Mouse (Mus musculus): ENCODE data around the gene 1600014C23Rik.

Gene 1600014C23Rik

GRCm38 (mm10) chr17:45752678-45753077 is 19.0 kb upstream of the 1600014C23Rik start:
- DNase-seq (ENCODE audit: low read depth in 1 of 2, low spot score in 2 of 2), result peak; percentile 83 to 87

DNA sequence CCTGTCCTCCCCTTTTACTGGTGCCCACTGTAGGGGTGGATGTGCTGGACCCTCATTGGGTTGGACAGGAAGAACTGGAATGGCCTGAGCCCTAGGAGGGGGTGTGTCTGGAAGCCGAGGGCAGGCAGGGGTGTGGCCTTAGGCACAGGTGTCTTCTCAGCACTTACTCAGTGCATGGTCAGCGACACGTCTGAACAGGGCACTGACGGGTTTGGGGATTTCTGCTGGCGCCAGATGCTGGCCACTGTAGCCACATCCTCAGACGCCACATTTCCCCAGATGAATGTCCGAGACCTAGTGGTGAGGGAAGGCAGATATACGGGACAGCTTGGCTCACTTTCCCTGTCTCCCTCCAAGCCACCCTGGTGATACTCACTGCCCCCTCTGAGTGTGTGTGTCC is 18.4 kb upstream of the 1600014C23Rik start:
- peak in 1 of 2 experiments; percentile 26 for DNase-seq (ENCODE audit: low read depth in 1 of 2, low spot score in 2 of 2)

GRCm38 (mm10) chr17:45751359-45751758 is 17.7 kb upstream of the 1600014C23Rik start:
- no peak for DNase-seq (ENCODE audit: low read depth in 1 of 2, low spot score in 2 of 2)

DNA sequence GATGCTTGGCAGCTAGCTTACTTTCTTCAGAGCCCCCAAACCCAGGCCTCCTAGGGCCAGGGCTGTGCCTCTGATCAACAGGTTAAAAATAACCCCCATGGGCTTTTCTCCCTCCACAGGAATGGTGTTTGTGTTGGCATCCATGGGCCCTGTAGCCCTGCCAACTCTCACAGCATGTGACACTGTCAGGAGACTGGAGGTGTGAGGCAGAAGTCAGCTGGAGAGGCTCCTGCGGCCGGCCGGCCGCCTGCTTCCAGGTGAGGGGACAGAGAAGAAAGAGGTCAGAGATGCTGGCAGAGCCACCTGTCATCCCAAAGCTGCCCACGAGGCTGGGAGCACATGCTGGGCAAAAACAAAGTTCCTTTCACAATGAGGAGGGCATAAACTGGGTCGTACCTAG is 15.5 kb upstream of the 1600014C23Rik start:
- no peak for DNase-seq (ENCODE audit: low read depth in 1 of 2, low spot score in 2 of 2)

- peak in 1 of 2 experiments; percentile 44 for DNase-seq (ENCODE audit: low read depth in 1 of 2, low spot score in 2 of 2)
Observed at GRCm38 (mm10) chr17:45747858-45748785, 14.5 kb upstream of the 1600014C23Rik start.

DNA sequence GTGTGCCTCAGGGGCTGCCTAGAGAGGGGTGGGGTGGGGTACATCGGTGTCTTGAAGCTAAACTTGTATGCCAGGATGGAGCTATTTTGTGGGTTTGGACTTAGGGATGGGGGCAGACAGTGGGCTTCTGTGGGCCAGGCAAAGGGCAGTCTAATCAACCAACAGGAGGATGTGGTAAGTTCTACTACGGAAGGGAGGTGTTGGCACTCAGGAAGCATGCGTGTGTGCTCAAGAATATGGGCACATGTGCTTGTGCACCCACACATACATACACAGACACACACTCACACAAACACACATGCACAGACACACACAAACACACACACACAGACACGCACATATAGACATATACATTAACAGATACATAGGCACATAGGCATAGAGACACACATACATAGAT is 13.6 kb upstream of the 1600014C23Rik start:
- no peak for DNase-seq (ENCODE audit: low read depth in 1 of 2, low spot score in 2 of 2)

- peak in 1 of 2 experiments; percentile 64 for DNase-seq (ENCODE audit: low read depth in 1 of 2, low spot score in 2 of 2)
Observed at GRCm38 (mm10) chr17:45746755-45747154, 13.1 kb upstream of the 1600014C23Rik start.

DNA sequence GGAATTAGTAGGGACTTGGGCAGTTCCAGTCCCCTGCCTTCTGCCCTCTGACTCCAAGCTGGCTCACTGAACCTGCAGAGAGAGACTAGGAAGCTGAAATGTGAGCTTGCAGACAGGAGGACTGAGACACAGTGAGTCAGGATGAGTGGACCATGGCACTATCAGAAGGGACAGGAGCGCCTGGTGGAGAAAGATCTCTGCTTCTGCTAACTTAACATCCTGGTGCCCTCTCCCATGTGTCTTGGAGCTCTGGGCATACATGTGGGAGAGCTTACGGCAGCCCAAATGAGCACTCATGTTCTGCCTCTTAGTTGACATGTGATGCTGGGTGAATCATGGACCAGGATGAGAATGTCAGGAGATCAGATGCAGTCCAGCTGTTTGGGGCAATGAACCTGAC is 12.0 kb upstream of the 1600014C23Rik start:
- DNase-seq (ENCODE audit: low read depth in 1 of 2, low spot score in 2 of 2), result no peak

DNA sequence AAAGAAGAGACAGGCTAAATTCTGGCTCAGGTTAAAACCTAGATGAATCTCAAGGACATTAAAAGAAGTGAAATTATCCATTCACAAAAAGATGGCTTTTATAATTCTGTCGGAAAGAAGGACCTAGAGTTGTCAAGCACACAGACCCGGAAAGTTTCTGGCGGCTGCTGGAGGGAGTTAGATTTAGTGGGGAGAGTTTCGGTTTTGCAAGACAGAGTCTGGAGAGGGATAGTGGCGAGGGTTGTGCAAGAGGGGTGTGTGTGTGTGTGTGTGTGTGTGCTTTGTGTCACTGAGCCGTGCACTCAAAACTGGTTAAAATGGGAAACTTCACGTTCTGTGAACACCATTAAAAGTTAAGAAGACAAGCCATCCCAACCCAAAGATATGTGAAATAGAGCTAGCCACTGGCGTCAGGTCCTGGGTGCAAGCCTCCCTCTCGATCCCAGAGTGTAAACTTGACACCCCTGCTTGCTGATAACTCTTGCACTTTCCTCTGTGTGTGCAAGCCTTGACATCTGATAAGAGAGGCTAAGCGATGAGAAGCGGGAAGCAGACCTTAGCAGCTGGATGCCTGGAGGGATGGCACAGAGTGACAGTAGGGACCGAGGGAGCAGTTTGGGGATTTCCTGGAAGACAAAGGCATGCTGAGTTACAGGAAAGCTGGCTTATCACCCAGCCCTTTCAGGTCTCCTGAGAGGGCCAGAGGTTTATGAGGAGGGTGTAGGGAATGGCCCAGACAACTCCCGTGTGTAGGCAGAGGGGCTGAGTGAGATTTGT is 8.9 kb upstream of the 1600014C23Rik start:
- no peak for DNase-seq (ENCODE audit: low read depth in 1 of 2, low spot score in 2 of 2)

DNA sequence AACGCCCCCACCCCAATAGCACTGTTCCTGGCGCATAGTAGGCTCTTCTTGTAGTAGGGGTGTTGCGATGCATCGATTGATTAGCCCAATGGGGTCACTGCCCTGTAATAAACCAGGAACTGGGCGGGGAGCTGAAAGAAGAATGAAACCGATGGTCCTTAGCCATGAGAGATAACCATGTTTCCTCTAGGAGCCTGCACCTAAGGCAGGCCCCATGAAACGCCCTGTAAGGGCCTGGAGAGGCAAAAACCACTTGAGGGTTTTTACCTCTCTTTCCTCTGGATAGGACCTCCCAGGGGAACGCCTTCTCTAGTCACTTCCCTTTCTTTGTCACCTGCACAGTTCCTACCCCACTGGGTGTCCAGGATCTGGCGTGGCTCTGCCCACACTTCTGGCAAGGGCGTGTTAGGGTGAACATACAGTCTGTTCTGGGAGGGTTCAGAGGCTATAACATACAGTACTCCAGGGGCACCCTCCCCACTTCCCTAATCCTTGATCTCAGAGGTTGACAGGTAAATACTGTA is 3.5 kb upstream of the 1600014C23Rik start:
- DNase-seq (ENCODE audit: low read depth in 1 of 2, low spot score in 2 of 2), result peak in 1 of 2 experiments; percentile 23

- DNase-seq (ENCODE audit: low read depth in 1 of 2, low spot score in 2 of 2), result no peak
Observed at GRCm38 (mm10) chr17:45736311-45737077, 2.9 kb upstream of the 1600014C23Rik start.

DNA sequence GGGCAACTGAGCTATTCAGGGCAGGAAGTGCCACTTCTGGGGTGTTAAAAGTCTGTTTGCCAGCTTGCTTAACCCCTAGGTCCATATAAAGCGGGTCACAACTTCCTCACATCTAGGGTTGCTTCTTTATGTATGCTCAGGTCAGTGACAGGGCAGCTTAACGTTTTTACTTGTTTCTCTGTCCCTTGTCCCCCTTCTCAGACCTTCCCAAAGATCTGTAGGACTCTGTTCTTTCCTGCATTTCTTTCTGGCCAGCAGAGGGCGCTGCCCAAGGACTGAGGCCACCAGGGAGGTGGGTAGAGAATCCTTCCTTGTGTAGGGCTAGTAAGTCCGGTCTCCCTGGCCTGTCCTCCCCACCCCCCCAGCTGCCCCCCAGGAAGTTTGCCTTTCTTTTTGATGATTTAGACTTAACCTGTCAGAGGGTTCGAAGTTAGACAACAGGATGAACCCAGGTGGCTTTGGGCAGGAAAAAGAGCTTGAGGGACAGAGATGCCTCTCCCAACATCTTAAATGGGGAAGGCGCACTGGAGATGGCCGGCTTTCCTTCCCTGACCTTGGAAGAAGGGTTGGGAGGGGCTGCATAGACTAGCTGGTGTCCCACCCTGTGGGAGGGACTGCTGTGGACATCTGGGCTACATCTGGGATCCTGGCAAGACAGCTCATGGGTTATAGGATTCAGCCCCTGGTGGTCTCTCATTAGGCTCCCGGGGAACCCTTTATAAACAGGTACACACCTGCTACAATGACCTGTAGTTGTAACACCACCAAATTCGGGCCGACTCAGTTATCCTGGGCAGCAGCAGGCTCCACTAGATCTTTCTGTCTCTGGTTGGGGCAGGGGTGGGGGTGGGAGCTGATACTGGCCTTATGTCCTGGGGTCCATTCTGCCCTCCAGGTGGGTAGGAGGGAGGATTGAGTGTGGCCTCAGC is 2.0 kb upstream of the 1600014C23Rik start:
- DNase-seq (ENCODE audit: low read depth in 1 of 2, low spot score in 2 of 2), result peak in 1 of 2 experiments; percentile 69

GRCm38 (mm10) chr17:45734881-45735280 is 1.2 kb upstream of the 1600014C23Rik start:
- DNase-seq (ENCODE audit: low read depth in 1 of 2, low spot score in 2 of 2), result no peak

DNA sequence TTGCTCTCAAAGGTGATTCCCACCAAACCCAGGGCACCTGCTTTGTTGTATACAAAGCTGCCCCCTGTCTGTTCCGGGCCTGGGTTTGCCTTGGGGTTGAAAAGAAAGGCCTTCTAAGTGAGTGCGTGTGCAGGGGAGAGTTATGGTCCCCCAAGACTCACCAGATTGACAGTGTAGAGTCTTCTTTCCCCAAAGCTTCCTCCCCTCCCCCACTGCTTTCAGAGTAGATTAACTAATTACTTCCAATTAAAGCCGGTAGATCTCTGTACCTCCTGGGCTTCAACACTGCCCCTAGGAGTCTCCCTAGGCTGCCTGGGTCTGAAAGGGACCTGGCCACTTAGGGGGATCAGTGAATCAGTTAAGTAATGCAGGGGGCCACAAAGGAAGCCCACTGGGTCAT is 689 bp upstream of the 1600014C23Rik start:
- DNase-seq (ENCODE audit: low read depth in 1 of 2, low spot score in 2 of 2), result no peak

- DNase-seq (ENCODE audit: low read depth in 1 of 2, low spot score in 2 of 2), result no peak
Observed at GRCm38 (mm10) chr17:45733038-45733734, 458 bp downstream of the 1600014C23Rik start.

- DNase-seq (ENCODE audit: low read depth in 1 of 2, low spot score in 2 of 2), result peak in 1 of 2 experiments; percentile 66
Observed at GRCm38 (mm10) chr17:45731172-45731864, 2.3 kb downstream of the 1600014C23Rik start.

DNA sequence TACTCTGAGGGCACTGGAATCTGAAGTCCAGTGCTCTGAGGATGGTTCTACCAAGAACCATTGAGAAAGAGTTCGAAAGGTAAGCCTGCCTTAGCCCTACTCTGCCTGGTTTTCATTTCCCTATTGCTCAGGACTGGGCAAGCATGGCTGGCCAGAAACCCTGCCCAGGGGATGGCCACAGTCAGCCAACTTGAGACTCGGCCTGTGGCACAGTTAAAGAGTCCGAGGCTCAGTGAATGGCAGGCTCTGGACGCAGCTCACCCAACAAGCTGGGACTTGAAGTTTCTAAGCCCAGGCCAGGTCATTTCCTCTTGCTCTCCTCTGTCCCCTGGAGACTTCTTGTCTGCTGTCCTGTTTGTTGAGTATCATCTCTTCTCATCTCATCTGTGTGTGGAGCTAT is 2.9 kb downstream of the 1600014C23Rik start:
- no peak for DNase-seq (ENCODE audit: low read depth in 1 of 2, low spot score in 2 of 2)

GRCm38 (mm10) chr17:45729387-45729786 is 4.3 kb downstream of the 1600014C23Rik start:
- DNase-seq (ENCODE audit: low read depth in 1 of 2, low spot score in 2 of 2), result no peak
